Mouse (Mus musculus) liver, adult 2 months (tissue): ENCODE data around the gene Ctdspl. TPM values are rescaled to one million over a fixed set of nuclear protein-coding genes. Genes with fewer than 3 reads are reported as not detected.
A peak's percentile ranks its signal among the peaks of the same experiment; 100 is the strongest.

Experiments used
- DNase-seq: peaks from one replicate; pipeline ENCODE4 v3.0.0-alpha.2; 2011; ENCODE audit warnings: low read depth, low spot score; ENCODE audit errors: extremely low read depth
- H3K27ac ChIP-seq: fragments of 200-500 bp; replicated peaks from 2 replicates; pipeline ENCODE4 v1.5.1; 2012; ENCODE audit warnings: low read depth, mild to moderate bottlenecking, control low read depth, inconsistent platforms, low read length; ENCODE audit not compliant: insufficient read depth
- H3K27me3 ChIP-seq: fragments of 200-500 bp; 2 replicates; pipeline ENCODE4 v1.6.1; 2012; ENCODE audit warnings: mild to moderate bottlenecking, moderate library complexity, low read length, inconsistent platforms; ENCODE audit not compliant: control insufficient read depth, insufficient read depth
- H3K36me3 ChIP-seq: fragments of 200-500 bp; 2 replicates; pipeline ENCODE4 v1.6.1; 2012; ENCODE audit warnings: low read length, inconsistent platforms; ENCODE audit not compliant: control insufficient read depth, insufficient read depth
- H3K4me1 ChIP-seq: fragments of 200-500 bp; 2 replicates; pipeline ENCODE4 v1.6.1; 2011; ENCODE audit warnings: low read length; ENCODE audit not compliant: control insufficient read depth, insufficient read depth
- H3K4me3 ChIP-seq: fragments of 200-500 bp; 2 replicates; pipeline ENCODE4 v1.5.1; 2011; ENCODE audit warnings: low read depth, mild to moderate bottlenecking, control low read depth, low read length, moderate library complexity; ENCODE audit not compliant: insufficient read depth
- H3K79me2 ChIP-seq: fragments of 200-500 bp; 2 replicates; pipeline ENCODE4 v1.6.1; 2012; ENCODE audit warnings: inconsistent platforms, mild to moderate bottlenecking, low read length, moderate library complexity; ENCODE audit not compliant: control insufficient read depth, insufficient read depth
- H3K9ac ChIP-seq: fragments of 200-500 bp; 2 replicates; pipeline ENCODE4 v1.6.1; 2012; ENCODE audit warnings: low read depth, mild to moderate bottlenecking, control low read depth, inconsistent platforms, low read length
- CTCF ChIP-seq: fragments of 200-500 bp; IDR thresholded peaks from 2 replicates; pipeline ENCODE4 v1.5.1; 2011; ENCODE audit warnings: low read depth, low read length, control low read depth
- POLR2A ChIP-seq: fragments of 200-500 bp; IDR thresholded peaks from 2 replicates; pipeline ENCODE4 v1.6.1; 2011; ENCODE audit warnings: low read length, control low read depth; ENCODE audit not compliant: insufficient read depth; ENCODE audit errors: extremely low read depth
- WGBS: fragments of 180-500 bp; shearing (Covaris S2); methylation state at CpG from one replicate; pipeline ENCODE4 v1.1.7; 2018; 5-methylcytosine and 5-hydroxymethylcytosine counted together
- polyA plus RNA-seq: library from polyadenylated mRNA; depleted of rRNA; stranded (reverse); fragments of >200 nt; gene quantifications from 2 replicates; pipeline ENCODE4 v1.2.3, GENCODE M21; 2012
- total RNA-seq: library from RNA; depleted of rRNA; stranded (reverse); fragments of >200 nt; gene quantifications from 2 replicates; pipeline ENCODE4 v1.2.3, GENCODE M21; 2014

Gene Ctdspl
- total and polyA plus RNA-seq, 2 experiments: 2.5 to 3.5 TPM

DNA sequence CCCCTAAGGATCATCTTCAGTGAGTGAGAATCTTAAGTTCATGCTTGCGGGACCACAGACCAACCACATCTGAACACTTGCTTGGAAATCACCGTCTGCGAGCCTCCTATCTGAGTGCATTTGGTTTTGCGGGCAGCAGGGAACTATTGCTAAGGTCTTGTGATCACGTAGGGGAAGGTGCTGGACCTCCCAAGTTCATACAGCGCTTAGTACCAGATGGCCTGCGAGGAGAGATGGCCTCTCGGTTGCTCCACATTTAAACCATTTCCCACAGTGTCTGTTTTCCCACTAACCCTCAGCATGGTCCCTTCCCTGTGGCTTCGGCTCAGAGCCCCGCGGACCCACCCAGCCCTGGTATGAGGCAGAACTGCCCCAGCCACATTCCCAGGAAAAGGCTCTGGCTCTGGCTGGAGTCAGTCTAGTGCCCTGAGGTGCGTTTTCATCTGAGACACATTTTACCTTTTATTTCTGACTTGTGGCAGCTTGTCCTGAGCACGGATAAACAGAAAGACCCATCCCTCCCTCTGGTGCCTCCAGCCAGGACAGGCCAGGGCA lies 84.0 kb downstream of the Ctdspl start:
- no peaks in the 10 kb centered on the region for H3K27me3 ChIP-seq
- no peak for DNase-seq
- H3K27ac ChIP-seq: no peak overlapping the region
- TF ChIP-seq POLR2A (no peak), CTCF (no peak)
- no peak overlapping the region for H3K4me3 ChIP-seq
- peaks cover 3% of the 10 kb centered on the region; the same call in 1 of the 2 replicates for H3K4me1 ChIP-seq
- no peaks in the 10 kb centered on the region for H3K36me3 ChIP-seq
- 92% methylated on average over 13 of the region's 13 CpGs for WGBS
- H3K9ac ChIP-seq: no peak overlapping the region
- H3K79me2 ChIP-seq: no peaks in the 10 kb centered on the region; the same call in 1 of the 2 replicates

GRCm38 (mm10) chr9:119016785-119017507 lies 90.7 kb downstream of the Ctdspl start:
- H3K27ac ChIP-seq: no peak overlapping the region
- H3K36me3 ChIP-seq: no peaks in the 10 kb centered on the region
- H3K4me3 ChIP-seq: no peak overlapping the region
- H3K9ac ChIP-seq: no peak overlapping the region
- WGBS: 93% methylated on average over 7 of the region's 7 CpGs
- H3K4me1 ChIP-seq: no peaks in the 10 kb centered on the region; the same call in 1 of the 2 replicates
- DNase-seq: no peak
- no peaks in the 10 kb centered on the region for H3K79me2 ChIP-seq
- no peak for TF ChIP-seq CTCF
- no peak for TF ChIP-seq POLR2A
- H3K27me3 ChIP-seq: no peaks in the 10 kb centered on the region

DNA sequence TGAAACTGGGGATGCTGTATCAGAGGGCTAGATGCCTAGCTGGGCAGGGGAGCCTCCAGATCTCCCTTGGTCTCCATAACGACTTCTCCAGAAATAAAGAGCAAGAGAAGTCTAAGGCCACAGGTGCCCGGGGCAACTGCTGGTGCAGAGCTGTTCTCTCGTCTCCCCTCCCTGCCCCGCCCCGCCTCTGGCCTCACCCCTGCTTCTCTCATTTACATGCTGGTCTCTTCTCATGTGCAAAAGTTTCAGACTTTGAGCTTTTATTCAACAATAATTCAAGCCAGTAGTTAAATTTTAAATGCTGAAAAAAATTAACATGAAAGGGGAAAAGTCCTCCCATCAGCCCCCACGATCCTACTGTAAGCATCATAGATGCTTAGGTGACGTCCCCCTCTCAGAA lies 95.5 kb downstream of the Ctdspl start:
- Histone ChIP-seq H3K79me2 (no peaks in the 10 kb centered on the region), H3K27ac (no peak overlapping the region), H3K27me3 (no peaks in the 10 kb centered on the region), H3K4me3 (no peak overlapping the region), H3K36me3 (no peaks in the 10 kb centered on the region), H3K9ac (no peak overlapping the region), H3K4me1 (no peaks in the 10 kb centered on the region)
- 85% methylated on average over 7 of the region's 7 CpGs for WGBS
- DNase-seq: no peak
- no peak for TF ChIP-seq POLR2A
- TF ChIP-seq CTCF: no peak

DNA sequence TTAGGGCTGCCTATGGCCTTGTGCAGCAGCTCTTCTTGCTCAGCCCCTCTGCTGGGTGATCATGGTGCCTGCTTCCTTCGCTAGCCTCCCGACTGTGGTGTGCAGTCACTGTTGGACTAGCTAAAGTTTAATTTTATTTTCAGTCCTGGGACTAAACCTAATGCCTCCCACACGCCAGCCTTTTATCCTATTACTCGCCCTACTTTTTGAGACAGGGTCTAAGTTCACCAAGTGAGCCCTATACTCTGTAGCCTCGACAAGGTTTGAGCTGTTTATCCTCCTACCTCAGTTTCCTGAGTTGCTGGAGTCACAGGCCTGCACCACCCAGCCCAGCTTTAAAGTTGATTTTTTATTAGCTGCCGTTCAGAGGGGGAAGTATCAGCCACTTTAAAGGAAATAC lies 99.0 kb downstream of the Ctdspl start:
- H3K4me1 ChIP-seq: no peaks in the 10 kb centered on the region
- no peak overlapping the region for H3K27ac ChIP-seq
- H3K36me3 ChIP-seq: no peaks in the 10 kb centered on the region
- DNase-seq: no peak
- no peaks in the 10 kb centered on the region for H3K27me3 ChIP-seq
- no peaks in the 10 kb centered on the region for H3K79me2 ChIP-seq
- H3K9ac ChIP-seq: no peak overlapping the region
- TF ChIP-seq POLR2A: no peak
- TF ChIP-seq CTCF: no peak
- 76% methylated on average over 6 of the region's 6 CpGs for WGBS
- H3K4me3 ChIP-seq: no peak overlapping the region

GRCm38 (mm10) chr9:119025832-119026331 lies 99.6 kb downstream of the Ctdspl start:
- DNase-seq: peak; percentile 28
- Histone ChIP-seq H3K4me3 (no peak overlapping the region), H3K36me3 (no peaks in the 10 kb centered on the region), H3K27ac (no peak overlapping the region), H3K79me2 (no peaks in the 10 kb centered on the region), H3K4me1 (no peaks in the 10 kb centered on the region), H3K9ac (no peak overlapping the region), H3K27me3 (no peaks in the 10 kb centered on the region)
- 90% methylated on average over 7 of the region's 7 CpGs for WGBS
- TF ChIP-seq POLR2A (no peak), CTCF (no peak)

- no peak for TF ChIP-seq CTCF
- peak; percentile 19 for DNase-seq
- no peak overlapping the region for H3K9ac ChIP-seq
- H3K4me1 ChIP-seq: no peaks in the 10 kb centered on the region
- no peaks in the 10 kb centered on the region for H3K79me2 ChIP-seq
- H3K27me3 ChIP-seq: no peaks in the 10 kb centered on the region
- H3K27ac ChIP-seq: no peak overlapping the region
- WGBS: 50% methylated on average over 7 of the region's 7 CpGs
- no peaks in the 10 kb centered on the region for H3K36me3 ChIP-seq
- H3K4me3 ChIP-seq: no peak overlapping the region
Measured at GRCm38 (mm10) chr9:119027337-119027736, 101.1 kb downstream of the Ctdspl start.
